Comparison of ENCODE assay signal across 14 mouse cellular contexts in the genomic region with DNA sequence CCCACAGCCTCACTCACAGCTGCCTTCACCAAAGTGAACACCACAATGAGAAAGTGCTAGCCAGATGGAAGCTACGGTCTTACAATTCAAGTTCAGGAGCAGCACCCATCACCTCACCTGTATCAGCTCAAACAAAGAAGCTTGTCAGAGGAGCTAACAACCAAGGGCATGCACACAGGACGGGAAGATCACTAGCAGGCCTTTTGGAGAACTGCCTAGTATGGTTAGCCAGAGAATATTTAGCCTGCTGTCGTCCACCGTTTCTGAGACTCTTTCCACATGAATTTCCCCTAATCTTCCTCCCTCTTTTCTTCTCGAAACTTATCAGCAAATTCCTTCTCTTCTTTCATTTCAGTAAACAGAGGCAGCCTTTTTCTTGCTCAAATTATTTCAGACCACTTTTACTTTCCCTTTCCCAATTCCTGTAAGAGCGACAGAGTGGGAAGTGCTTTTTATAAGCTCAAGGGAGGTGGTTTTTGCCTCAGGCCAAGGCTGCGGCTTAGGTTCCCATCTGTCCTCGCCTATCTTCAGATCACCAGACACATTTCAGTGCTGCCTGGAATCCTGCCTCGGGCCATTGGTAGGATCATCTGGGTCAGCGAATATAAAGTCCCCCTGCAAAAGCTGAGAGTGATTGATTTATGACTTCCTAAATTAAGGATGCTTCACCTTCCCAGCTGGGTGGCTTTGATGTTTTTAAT.
DNase-seq lines count a peak whose midpoint lies in the region; ATAC-seq and TF ChIP-seq lines count a peak whose summit lies in the region.
"Had no signal": no experiment of that assay in that cellular context is flagged by ENCODE, and none has a peak within 500 bp of the region (broad histone marks: within the 10 kb centered on the region; RNA-seq: fewer than 3 reads in every experiment).

No protein-coding gene starts in this region.

- no peak overlapping the region for H3K27ac ChIP-seq in left cerebral cortex, adult 2 months
- H3K27ac ChIP-seq in embryonic facial prominence, embryonic 11.5 days (replicated peaks; ENCODE audit: low read depth, low read length): no peak overlapping the region
- H3K27ac ChIP-seq: embryonic facial prominence, embryonic 13.5 days; hindbrain, embryonic 15.5 days had no signal

- H3ac ChIP-seq in myocyte (ENCODE audit: control insufficient read depth, insufficient read length): no peak overlapping the region

- no peaks in the 10 kb centered on the region for H3K79me2 ChIP-seq in myocyte (ENCODE audit: control insufficient read depth, insufficient read depth)

- no peak overlapping the region for H3K4me2 ChIP-seq in embryonic facial prominence, embryonic 11.5 days (ENCODE audit: low read depth, low read length)
- peak overlapping the region; percentile 18 for H3K4me2 ChIP-seq in myocyte (ENCODE audit: low read depth)
- H3K4me2 ChIP-seq: embryonic facial prominence, embryonic 13.5 days; hindbrain, embryonic 15.5 days had no signal

- H3K4me3 ChIP-seq in left cerebral cortex, adult 2 months: no peak overlapping the region
- no peak overlapping the region for H3K4me3 ChIP-seq in embryonic facial prominence, embryonic 11.5 days (ENCODE audit: low read depth, low read length)
- no peak overlapping the region for H3K4me3 ChIP-seq in myocyte
- H3K4me3 ChIP-seq: embryonic facial prominence, embryonic 13.5 days; hindbrain, embryonic 15.5 days had no signal

- WGBS in embryonic facial prominence, embryonic 11.5 days: 46% methylated on average over 10 of the region's 10 CpGs

- no peak overlapping the region for H3K9ac ChIP-seq in embryonic facial prominence, embryonic 11.5 days (replicated peaks; ENCODE audit: low read length)
- H3K9ac ChIP-seq: embryonic facial prominence, embryonic 13.5 days; forebrain, postnatal 0 days; hindbrain, embryonic 15.5 days had no signal

- TF ChIP-seq POLR2A in myocyte (IDR thresholded peaks at IDR 0.05; ENCODE audit: insufficient read length, low read depth): no peak

- TF ChIP-seq CTCF in left cerebral cortex, adult 2 months (IDR thresholded peaks at IDR 0.05): no peak

- ATAC-seq in embryonic facial prominence, embryonic 11.5 days (replicated peaks; ENCODE audit: insufficient number of reproducible peaks, low FRiP score, low TSS enrichment, low read depth): no peak
- ATAC-seq: forebrain, postnatal 0 days had no signal

- intact Hi-C loops in left cerebral cortex, postnatal 4 days (cut with DNase I): no loop called here
- intact Hi-C loops in left cerebral cortex, adult 2 months (cut with DNase I): no loop called here
- intact Hi-C loops in heart, postnatal 36 days (cut with DNase I): no loop called here

- H3K4me1 ChIP-seq in embryonic facial prominence, embryonic 11.5 days (ENCODE audit: control insufficient read depth, insufficient read depth, low read length): no peaks in the 10 kb centered on the region
- H3K4me1 ChIP-seq: embryonic facial prominence, embryonic 13.5 days; hindbrain, embryonic 15.5 days had no signal

- H3K36me3 ChIP-seq in embryonic facial prominence, embryonic 11.5 days (replicated peaks; ENCODE audit: control insufficient read depth, insufficient read depth, low read depth, low read length): no peaks in the 10 kb centered on the region
- H3K36me3 ChIP-seq in myocyte (ENCODE audit: control insufficient read depth, insufficient read depth): no peaks in the 10 kb centered on the region
- H3K36me3 ChIP-seq: embryonic facial prominence, embryonic 13.5 days; hindbrain, embryonic 15.5 days had no signal

- peak; percentile 23 for DNase-seq in left cerebral cortex, postnatal 4 days
- DNase-seq in left cerebral cortex, adult 2 months (ENCODE audit: extremely low spot score in 1 of 2, low spot score in 2 of 2): no peak
- DNase-seq in cerebellum, postnatal 10 days: peak; percentile 59 to 64
- DNase-seq in embryonic facial prominence, embryonic 11.5 days (ENCODE audit: low spot score): peak; percentile 10
- DNase-seq in heart, postnatal 36 days: no peak
- DNase-seq in urinary bladder, postnatal 36 days (ENCODE audit: low spot score in 2 of 2): no peak
- DNase-seq: adrenal gland, postnatal 10 days; forebrain, postnatal 0 days; heart, adult 18-20 months; liver; thymus, adult 18-20 months had no signal

- no peaks in the 10 kb centered on the region for H3K27me3 ChIP-seq in embryonic facial prominence, embryonic 11.5 days (ENCODE audit: control insufficient read depth, insufficient read depth, low read length)
- H3K27me3 ChIP-seq in myocyte (ENCODE audit: control insufficient read depth, insufficient read depth, insufficient read length): no peaks in the 10 kb centered on the region
- H3K27me3 ChIP-seq: embryonic facial prominence, embryonic 13.5 days; hindbrain, embryonic 15.5 days had no signal

- no peaks in the 10 kb centered on the region for H3K9me3 ChIP-seq in embryonic facial prominence, embryonic 11.5 days (replicated peaks; ENCODE audit: control insufficient read depth, low read length)
- H3K9me3 ChIP-seq: embryonic facial prominence, embryonic 13.5 days; hindbrain, embryonic 15.5 days had no signal

TF ChIP-seq in myocyte, 11 proteins besides CTCF, POLR2A, EP300 and RAD21:
- TF ChIP-seq REST (IDR thresholded peaks at IDR 0.05; ENCODE audit: insufficient read depth, insufficient read length) (no peak), TCF12 (IDR thresholded peaks at IDR 0.05; ENCODE audit: insufficient read depth, poor library complexity, severe bottlenecking) (no peak), MAX (IDR thresholded peaks at IDR 0.05; ENCODE audit: low read depth) (no peak), CEBPB (IDR thresholded peaks at IDR 0.05; ENCODE audit: insufficient read depth, poor library complexity, severe bottlenecking) (no peak), E2F4 (IDR thresholded peaks at IDR 0.05; ENCODE audit: insufficient read depth) (no peak), SRF (IDR thresholded peaks at IDR 0.05; ENCODE audit: control insufficient read depth, insufficient read length, low read depth) (no peak), POLR2AphosphoS2 (IDR thresholded peaks at IDR 0.05; ENCODE audit: insufficient read length, low read depth) (no peak), MYOG (IDR thresholded peaks at IDR 0.05; ENCODE audit: control insufficient read depth in 1 of 3, insufficient read depth in 1 of 3, insufficient read length in 2 of 3, low read depth in 2 of 3) (no peak), TCF3 (IDR thresholded peaks at IDR 0.05; ENCODE audit: insufficient read length, low read depth) (no peak), MYOD1 (IDR thresholded peaks at IDR 0.05; ENCODE audit: control insufficient read depth in 1 of 3, insufficient read length in 2 of 3, low read depth in 2 of 3) (no peak), USF1 (IDR thresholded peaks at IDR 0.05; ENCODE audit: low read depth) (no peak)

Comparison
In these comparisons a context has a peak if more than half of its experiments do, and no peak if none do; other contexts are left out.
1. DNase-seq: peak in left cerebral cortex, postnatal 4 days (single experiment), cerebellum, postnatal 10 days (2 of 2) and embryonic facial prominence, embryonic 11.5 days (single experiment); none in left cerebral cortex, adult 2 months (0 of 2), heart, postnatal 36 days (0 of 2) and urinary bladder, postnatal 36 days (0 of 2).